Mouse (Mus musculus) brain, embryonic 14.5 days (tissue): ENCODE data around the gene Plrg1.

Experiments
- CTCF ChIP-seq: fragments of 200-500 bp; IDR thresholded peaks from 2 replicates; pipeline ENCODE4 v1.5.1; 2012; ENCODE audit warnings: inconsistent platforms, mild to moderate bottlenecking, moderate library complexity, borderline replicate concordance; ENCODE audit not compliant: insufficient read depth, insufficient read length; ENCODE audit errors: extremely low read depth
- POLR2A ChIP-seq: fragments of 200-500 bp; IDR thresholded peaks from 2 replicates; pipeline ENCODE4 v1.6.1; 2012; ENCODE audit warnings: mild to moderate bottlenecking, inconsistent platforms, borderline replicate concordance; ENCODE audit not compliant: poor library complexity, insufficient read depth, insufficient read length, severe bottlenecking; ENCODE audit errors: extremely low read depth

DNA sequence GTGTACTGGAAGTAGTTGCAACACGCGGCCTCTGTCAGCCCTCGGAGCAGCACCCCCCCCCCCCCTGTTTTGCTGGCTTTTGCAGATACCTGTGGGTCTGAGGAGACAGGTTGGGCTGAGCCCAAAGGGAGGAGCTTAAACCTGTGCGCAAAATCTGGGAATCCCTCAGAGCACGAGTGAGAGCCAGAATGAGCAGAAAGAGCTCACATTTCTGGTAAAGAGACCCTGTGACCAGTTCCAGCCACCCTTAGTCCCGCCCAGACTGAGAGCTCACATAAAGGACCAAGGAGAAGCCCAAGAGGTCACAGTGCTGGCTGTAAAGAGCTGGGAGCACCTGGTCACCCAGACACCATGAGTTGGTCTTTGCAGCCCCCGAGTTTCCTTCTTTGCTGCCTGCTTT is 47.8 kb upstream of the Plrg1 start, which contains the start of gene Fgg:
- TF ChIP-seq POLR2A (no peak), CTCF (no peak)
